Mouse (Mus musculus): ENCODE measurements at regions not wholly inside any gene's neighbourhood (a gene's known extent, or its start where the extent isn't known, plus 50 kb on each side); places are given as distances from the start of the nearest gene placed in this dataset.

GRCm38 (mm10) chr8:12207412-12207811 lies 71.2 kb upstream of the A230072I06Rik start:
- no peak for ATAC-seq (ENCODE audit: low read depth)
- 63% methylated on average over 3 of the region's 3 CpGs for WGBS (ENCODE audit: insufficient replicate concordance)

DNA sequence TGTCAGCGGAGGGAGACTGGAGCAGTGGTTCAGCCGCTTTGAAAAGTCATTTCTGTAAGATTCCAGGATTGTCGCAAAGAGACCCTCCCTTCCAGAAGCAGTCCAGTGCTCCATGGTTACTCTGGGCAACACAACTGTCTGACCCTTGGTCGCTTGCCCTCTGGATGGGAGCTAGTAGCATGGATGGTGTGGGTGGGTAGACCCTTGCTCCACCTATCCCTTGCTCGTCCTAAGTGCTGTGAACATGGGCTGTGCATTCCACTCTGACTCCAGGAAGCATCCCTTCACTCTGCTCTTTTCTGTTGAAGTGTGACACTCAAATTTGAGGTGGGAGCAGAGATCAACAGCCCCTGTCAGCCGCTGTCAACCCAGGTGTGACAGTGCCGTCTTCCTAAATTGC lies 64.8 kb upstream of the A230072I06Rik start:
- Histone ChIP-seq H3K4me3 (replicated peaks) (no peak overlapping the region), H3K4me1 (replicated peaks) (no peaks in the 10 kb centered on the region), H3K4me2 (no peak overlapping the region), H3K27me3 (peaks cover 15% of the 10 kb centered on the region), H3K36me3 (no peaks in the 10 kb centered on the region), H3K27ac (no peak overlapping the region), H3K9me3 (replicated peaks) (no peaks in the 10 kb centered on the region), H3K9ac (no peak overlapping the region)
- ATAC-seq (ENCODE audit: low read depth) (no peak), DNase-seq (no peak)
- 43% methylated on average over 7 of the region's 7 CpGs for WGBS (ENCODE audit: insufficient replicate concordance)

More at GRCm38 (mm10) chr8:12207412-12207811, 71.2 kb upstream of the A230072I06Rik start:
- Histone ChIP-seq H3K27ac (no peak overlapping the region), H3K9ac (no peak overlapping the region), H3K4me3 (replicated peaks) (no peak overlapping the region), H3K9me3 (replicated peaks) (no peaks in the 10 kb centered on the region), H3K4me2 (no peak overlapping the region), H3K4me1 (replicated peaks) (no peaks in the 10 kb centered on the region), H3K27me3 (no peaks in the 10 kb centered on the region), H3K36me3 (no peaks in the 10 kb centered on the region)
- DNase-seq: no peak

- Histone ChIP-seq H3K4me3 (replicated peaks) (no peak overlapping the region), H3K9me3 (replicated peaks) (no peaks in the 10 kb centered on the region), H3K27ac (no peak overlapping the region), H3K36me3 (no peaks in the 10 kb centered on the region), H3K4me2 (no peak overlapping the region), H3K9ac (no peak overlapping the region), H3K27me3 (peaks cover 15% of the 10 kb centered on the region), H3K4me1 (replicated peaks) (no peaks in the 10 kb centered on the region)
- 36% methylated on average over 24 of the region's 24 CpGs for WGBS (ENCODE audit: insufficient replicate concordance)
- ATAC-seq (ENCODE audit: low read depth): no peak
- DNase-seq: no peak
These were observed 64.2 kb upstream of the A230072I06Rik start for GRCm38 (mm10) chr8:12214205-12215019.

DNA sequence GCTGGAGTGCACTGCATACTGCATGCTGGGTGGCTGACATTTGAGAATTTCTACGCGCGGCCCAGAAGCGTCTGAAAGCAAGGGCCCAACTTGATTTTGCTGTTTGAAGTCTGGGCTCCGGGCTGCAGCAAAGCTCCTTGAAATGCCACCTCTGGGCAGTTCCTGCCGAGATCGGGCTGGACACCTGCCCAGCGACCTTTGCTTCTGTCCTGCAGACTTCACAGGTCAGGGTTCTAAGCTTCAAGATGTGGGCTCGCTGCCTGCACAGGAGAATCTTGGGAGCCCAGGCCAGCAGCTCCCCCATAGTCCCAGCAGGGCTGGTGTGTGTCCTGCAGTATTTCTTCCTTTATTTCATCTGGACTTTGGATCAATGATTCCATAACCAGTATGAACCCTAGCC lies 57.1 kb upstream of the A230072I06Rik start:
- H3K4me3 ChIP-seq (replicated peaks): no peak overlapping the region
- no peak overlapping the region for H3K4me2 ChIP-seq
- DNase-seq (no peak), ATAC-seq (ENCODE audit: low read depth) (no peak)
- H3K9ac ChIP-seq: no peak overlapping the region
- H3K36me3 ChIP-seq: no peaks in the 10 kb centered on the region
- no peak overlapping the region for H3K27ac ChIP-seq
- 60% methylated on average over 9 of the region's 9 CpGs for WGBS (ENCODE audit: insufficient replicate concordance)
- no peaks in the 10 kb centered on the region for H3K4me1 ChIP-seq (replicated peaks)
- H3K9me3 ChIP-seq (replicated peaks): no peaks in the 10 kb centered on the region
- H3K27me3 ChIP-seq: no peaks in the 10 kb centered on the region

DNA sequence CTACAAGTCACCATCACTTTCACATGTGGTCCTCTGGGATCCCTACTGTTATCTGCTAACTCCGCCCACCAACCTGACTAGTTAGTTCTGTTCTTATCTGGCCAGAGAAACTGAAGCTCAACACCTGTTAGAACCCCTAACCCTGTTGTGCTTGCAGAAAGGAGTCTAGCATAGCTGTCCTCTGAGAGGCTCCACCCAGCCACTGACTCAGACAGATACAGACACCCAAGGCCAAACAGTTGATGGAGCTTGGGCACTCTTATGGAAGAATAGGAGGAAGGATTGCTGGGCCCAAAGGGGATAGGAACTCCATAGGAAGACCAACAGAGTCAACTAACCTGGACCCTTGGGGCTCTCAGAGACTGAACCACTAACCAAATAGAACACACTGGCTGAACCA lies 55.2 kb upstream of the A230072I06Rik start:
- no peak overlapping the region for H3K9ac ChIP-seq
- ATAC-seq (ENCODE audit: low read depth) (no peak), DNase-seq (no peak)
- WGBS (ENCODE audit: insufficient replicate concordance): 52% methylated on average over 1 of the region's 1 CpGs
- no peaks in the 10 kb centered on the region for H3K36me3 ChIP-seq
- H3K27me3 ChIP-seq: no peaks in the 10 kb centered on the region
- no peaks in the 10 kb centered on the region for H3K4me1 ChIP-seq (replicated peaks)
- H3K27ac ChIP-seq: no peak overlapping the region
- H3K4me2 ChIP-seq: no peak overlapping the region
- H3K4me3 ChIP-seq (replicated peaks): no peak overlapping the region
- no peaks in the 10 kb centered on the region for H3K9me3 ChIP-seq (replicated peaks)

Data from liver, embryonic 13.5 days (tissue).